Mouse (Mus musculus) embryonic facial prominence, embryonic 12.5 days (tissue): ENCODE measurements around the gene Qtrt1. TPM values are rescaled to one million over a fixed set of nuclear protein-coding genes. Genes with fewer than 3 reads are reported as not detected.
"Not testable (repeated sequence)": the region's sequence is repeated elsewhere in the genome, so short reads cannot be mapped to it uniquely, and the experiment has no call there.

Experiments
- ATAC-seq: fragments of 200-750 bp; cut with Nextera tagmentation; 2 replicates; pipeline ENCODE4 v1.8.0; 2017; ENCODE audit not compliant: insufficient number of reproducible peaks, insufficient read depth, low FRiP score, low TSS enrichment
- H3K27ac ChIP-seq: fragments of 300-500 bp; sonication (generic); 2 replicates; pipeline ENCODE4 v1.5.1; 2016; ENCODE audit warnings: mild to moderate bottlenecking
- H3K27me3 ChIP-seq: fragments of 300-500 bp; sonication (generic); 2 replicates; pipeline ENCODE4 v1.6.1; 2016; ENCODE audit warnings: mild to moderate bottlenecking, moderate library complexity
- H3K36me3 ChIP-seq: fragments of 300-500 bp; sonication (generic); 2 replicates; pipeline ENCODE4 v1.6.1; 2016; ENCODE audit warnings: mild to moderate bottlenecking
- H3K4me1 ChIP-seq: fragments of 300-500 bp; sonication (generic); 2 replicates; pipeline ENCODE4 v1.6.1; 2016
- H3K4me2 ChIP-seq: fragments of 300-500 bp; sonication (generic); replicated peaks from 2 replicates; pipeline ENCODE4 v1.6.1; 2016; ENCODE audit warnings: mild to moderate bottlenecking, moderate library complexity
- H3K4me3 ChIP-seq: fragments of 300-500 bp; sonication (generic); 2 replicates; pipeline ENCODE4 v1.5.1; 2016; ENCODE audit warnings: mild to moderate bottlenecking
- H3K9ac ChIP-seq: fragments of 300-500 bp; sonication (generic); 2 replicates; pipeline ENCODE4 v1.6.1; 2016; ENCODE audit warnings: mild to moderate bottlenecking, moderate library complexity
- H3K9me3 ChIP-seq: fragments of 300-500 bp; sonication (generic); 2 replicates; pipeline ENCODE4 v1.6.1; 2016; ENCODE audit warnings: mild to moderate bottlenecking, moderate library complexity
- WGBS: fragments of 180-500 bp; shearing (Covaris S2); methylation state at CpG from one replicate; pipeline ENCODE4 v1.1.7; 2016; 5-methylcytosine and 5-hydroxymethylcytosine counted together
- polyA plus RNA-seq: library from polyadenylated mRNA; unstranded; fragments of >200 nt; fragmentation: Nextera tagmentation; extraction: Ambion mirVana; gene quantifications from 2 replicates; pipeline ENCODE4 v1.2.1, GENCODE M21; 2016

The Qtrt1 gene
- polyA plus RNA-seq, 1 experiment from 2014 or later, result 48.7 TPM

- H3K4me3 ChIP-seq, H3K27ac ChIP-seq, H3K9ac ChIP-seq, H3K27me3 ChIP-seq, H3K4me2 ChIP-seq, H3K9me3 ChIP-seq, H3K4me1 ChIP-seq, ATAC-seq: not testable (repeated sequence)
- H3K36me3 ChIP-seq, result peaks cover 37% of the 10 kb centered on the region
- 91% methylated on average over 7 of the region's 7 CpGs for WGBS
These were observed 52.9 kb downstream of the Qtrt1 start for GRCm38 (mm10) chr9:21464565-21464928.

- Histone ChIP-seq H3K27ac (no peak overlapping the region), H3K9ac (no peak overlapping the region), H3K9me3 (no peaks in the 10 kb centered on the region), H3K4me2 (no peak overlapping the region), H3K27me3 (no peaks in the 10 kb centered on the region), H3K4me1 (no peaks in the 10 kb centered on the region), H3K36me3 (peaks cover 69% of the 10 kb centered on the region), H3K4me3 (no peak overlapping the region)
- WGBS, result 90% methylated on average over 20 of the region's 20 CpGs
- ATAC-seq, result no peak
These were observed 57.7 kb downstream of the Qtrt1 start for GRCm38 (mm10) chr9:21469032-21470024.

Other genes with a start within 250 kb of the Qtrt1 start
- gene Pde4a, start 246.1 kb upstream of the Qtrt1 start, polyA plus RNA-seq, result 5.6 and 7.2 TPM in 2 replicates
- 61.3 and 68.7 TPM in 2 replicates for gene Keap1, start 172.5 kb upstream of the Qtrt1 start, polyA plus RNA-seq
- 0.42 and 0.64 TPM in 2 replicates for gene S1pr5, start 163.4 kb upstream of the Qtrt1 start, polyA plus RNA-seq
- 33.6 and 33.9 TPM in 2 replicates for gene Atg4d, start 146.5 kb upstream of the Qtrt1 start, polyA plus RNA-seq
- gene Kri1, start 123.9 kb upstream of the Qtrt1 start, polyA plus RNA-seq, result 16.8 and 17.9 TPM in 2 replicates
- gene Cdkn2d, start 120.4 kb upstream of the Qtrt1 start, polyA plus RNA-seq, result 51.7 and 52.5 TPM in 2 replicates
- 15.8 and 18.2 TPM in 2 replicates for gene Ap1m2, start 99.5 kb upstream of the Qtrt1 start, polyA plus RNA-seq
- gene Slc44a2, start 91.1 kb upstream of the Qtrt1 start, polyA plus RNA-seq, result 117 and 118 TPM in 2 replicates
- 277 and 284 TPM in 2 replicates for gene Ilf3, start 44.0 kb upstream of the Qtrt1 start, polyA plus RNA-seq
- 75.3 and 76.7 TPM in 2 replicates for gene Dnm2, start 13.1 kb downstream of the Qtrt1 start, polyA plus RNA-seq
- gene Tmed1, start 98.4 kb downstream of the Qtrt1 start, polyA plus RNA-seq, result 113 and 115 TPM in 2 replicates
- gene AB124611, start 114.3 kb downstream of the Qtrt1 start, polyA plus RNA-seq, result 3.9 and 5.7 TPM in 2 replicates
- gene Carm1, start 135.1 kb downstream of the Qtrt1 start, polyA plus RNA-seq, result 79.5 and 86.8 TPM in 2 replicates
- 40.6 and 41.8 TPM in 2 replicates for gene Timm29, start 180.9 kb downstream of the Qtrt1 start, polyA plus RNA-seq
- gene Yipf2, start 181.0 kb downstream of the Qtrt1 start, polyA plus RNA-seq, result 19.1 and 22.6 TPM in 2 replicates
- 126 and 130 TPM in 2 replicates for gene Smarca4, start 204.3 kb downstream of the Qtrt1 start, polyA plus RNA-seq